Mouse (Mus musculus) right cerebral cortex, postnatal 10 days (tissue): ENCODE measurements at regions not wholly inside any gene's neighbourhood (a gene's known extent, or its start where the extent isn't known, plus 50 kb on each side); places are given as distances from the start of the nearest gene placed in this dataset.
"Not testable (repeated sequence)": the region's sequence is repeated elsewhere in the genome, so short reads cannot be mapped to it uniquely, and the experiment has no call there.

Experiments used
- DNase-seq, 2 experiments: peaks; one replicate each; pipeline ENCODE4 v3.0.0; 2021; ENCODE audit warnings: low spot score in 2 of 2

DNA sequence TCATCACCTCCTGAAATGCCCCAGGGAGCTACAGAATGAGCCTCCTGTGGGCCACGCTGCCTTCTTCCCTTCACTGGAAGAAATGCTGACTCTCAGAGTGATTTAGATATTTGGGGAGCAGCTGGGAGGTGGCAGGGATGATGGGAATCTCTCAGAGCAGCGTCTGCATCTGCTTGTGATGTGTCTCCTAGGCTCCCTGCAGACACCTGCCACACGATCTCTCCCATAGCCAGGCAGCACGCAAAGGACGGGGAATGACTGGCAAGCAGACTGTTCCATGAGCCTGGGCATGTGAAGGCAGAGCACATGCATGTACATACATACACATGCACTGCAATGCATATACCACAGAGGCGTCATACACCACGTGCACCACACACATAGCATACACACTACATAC is 133.4 kb upstream of the Gadl1 start:
- DNase-seq: no peak

DNA sequence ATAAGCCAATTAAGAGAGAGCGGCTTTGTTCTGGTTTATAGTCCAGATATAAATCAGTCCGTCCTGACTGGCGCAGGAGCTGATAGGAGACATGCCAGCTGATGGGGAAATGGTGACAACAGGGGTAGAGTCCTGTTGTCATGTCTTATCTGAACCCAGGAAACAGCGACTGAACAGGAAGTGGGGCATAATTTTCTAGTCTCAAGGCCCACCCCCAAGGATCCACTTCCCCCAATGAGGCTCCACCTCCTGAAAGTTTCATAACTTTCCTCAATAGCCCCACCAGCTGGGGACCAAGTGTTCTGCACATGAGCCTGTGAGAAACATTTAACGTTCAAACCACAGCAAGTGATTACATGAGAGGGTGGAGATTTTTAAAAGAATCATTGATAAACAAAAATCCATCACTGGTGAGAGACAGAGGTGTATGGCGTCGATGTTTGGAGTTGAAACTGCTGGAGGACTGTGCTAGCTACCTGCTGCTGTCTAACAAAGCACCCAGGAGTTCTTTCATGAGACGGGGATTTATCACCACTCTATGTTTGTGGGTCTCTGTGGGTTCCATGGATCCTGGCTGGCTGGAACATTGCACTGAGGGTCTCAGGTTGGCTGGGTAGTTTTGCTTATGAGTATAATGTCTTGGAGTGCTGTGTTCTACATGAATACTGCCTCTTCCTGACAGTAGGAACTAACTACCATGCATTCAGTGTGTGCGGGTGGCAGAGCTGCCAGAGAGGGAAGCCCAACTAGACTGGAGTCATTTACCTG is 132.0 kb upstream of the Gadl1 start:
- DNase-seq: no peak

DNA sequence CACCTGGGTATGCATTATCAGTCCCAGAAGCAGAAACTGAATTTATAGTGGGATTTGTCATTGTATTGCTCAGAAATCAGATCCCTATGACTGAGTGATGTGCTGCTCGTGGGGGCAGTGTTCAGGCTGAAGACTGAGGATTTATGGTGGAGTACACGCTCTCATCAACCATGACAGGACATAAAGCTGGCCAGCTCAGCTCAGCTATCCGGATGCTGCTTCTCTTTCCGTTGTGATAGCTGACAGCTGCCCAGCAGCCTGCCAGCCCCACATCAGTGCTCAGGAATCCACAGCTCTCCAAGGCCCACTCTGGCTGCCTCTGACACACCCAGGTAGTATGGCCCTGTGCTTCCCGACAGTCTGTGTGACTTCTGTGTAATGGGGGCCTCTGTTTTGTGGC is 130.4 kb upstream of the Gadl1 start:
- no peak for DNase-seq

GRCm38 (mm10) chr9:115799330-115799729 is 109.9 kb upstream of the Gadl1 start:
- no peak for DNase-seq

DNA sequence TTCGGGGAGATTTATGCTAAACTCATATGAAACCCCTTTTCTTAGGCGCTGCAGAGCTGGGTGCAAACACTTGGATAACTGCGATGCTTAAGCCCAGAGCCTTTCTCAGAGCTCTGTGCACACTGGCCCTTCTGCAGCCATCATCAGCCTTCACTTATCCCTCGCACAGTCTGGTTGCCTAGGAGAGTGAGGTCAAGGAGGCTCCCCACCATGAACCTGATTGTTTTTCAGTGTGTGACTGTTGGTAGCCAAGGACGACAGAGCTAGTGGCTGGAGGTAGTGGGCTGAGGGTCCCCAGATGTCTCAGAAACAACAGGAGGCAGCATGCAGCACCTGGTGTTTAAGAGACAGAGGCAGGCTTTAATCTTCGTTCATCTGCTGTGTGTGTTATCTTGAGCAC is 108.6 kb upstream of the Gadl1 start:
- DNase-seq: no peak

- DNase-seq: no peak
These were observed 106.2 kb upstream of the Gadl1 start for GRCm38 (mm10) chr9:115803071-115803470.

- DNase-seq: no peak
These were observed 104.0 kb upstream of the Gadl1 start for GRCm38 (mm10) chr9:115805224-115805623.

- DNase-seq: no peak
These were observed 103.1 kb upstream of the Gadl1 start for GRCm38 (mm10) chr9:115806018-115806702.

DNA sequence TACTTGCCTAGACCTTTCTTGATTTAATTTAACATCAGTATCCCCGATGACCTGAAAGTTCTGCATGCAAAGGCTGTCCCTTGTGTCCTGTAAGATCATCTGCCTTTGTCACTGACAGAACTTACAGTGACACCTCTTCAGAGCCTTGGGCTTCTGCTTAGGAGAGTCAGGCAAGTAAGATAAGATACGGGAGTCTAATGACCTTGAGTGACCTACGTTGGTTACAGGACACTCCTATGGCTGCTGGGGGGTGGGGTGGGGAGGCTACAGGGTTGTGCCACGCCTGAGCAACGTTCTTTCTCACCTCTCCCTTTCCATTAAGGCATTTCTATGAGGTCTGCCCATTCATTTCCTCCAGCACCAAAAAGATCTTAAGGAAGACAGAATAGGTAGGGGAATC is 69.1 kb upstream of the Gadl1 start:
- no peak for DNase-seq

DNA sequence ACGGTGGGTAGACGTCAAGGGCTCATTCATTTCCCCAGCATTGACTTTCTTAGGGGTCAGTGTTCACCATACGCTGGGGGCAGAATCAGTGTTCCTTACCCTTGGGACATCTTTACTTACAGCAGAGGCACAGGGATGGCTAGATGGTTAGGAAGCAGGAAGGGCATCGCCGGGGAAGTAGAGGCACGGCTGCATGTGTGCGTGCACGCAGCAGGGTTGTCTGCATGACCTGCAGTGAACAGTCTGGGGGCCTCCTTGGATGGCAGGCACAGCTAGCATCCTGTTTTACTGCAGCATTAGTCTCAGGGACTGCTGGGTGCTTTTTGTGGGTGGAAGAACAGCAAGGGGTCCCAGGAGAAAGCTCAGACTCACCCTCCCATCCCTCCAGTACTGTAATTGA is 68.5 kb upstream of the Gadl1 start:
- no peak for DNase-seq

DNA sequence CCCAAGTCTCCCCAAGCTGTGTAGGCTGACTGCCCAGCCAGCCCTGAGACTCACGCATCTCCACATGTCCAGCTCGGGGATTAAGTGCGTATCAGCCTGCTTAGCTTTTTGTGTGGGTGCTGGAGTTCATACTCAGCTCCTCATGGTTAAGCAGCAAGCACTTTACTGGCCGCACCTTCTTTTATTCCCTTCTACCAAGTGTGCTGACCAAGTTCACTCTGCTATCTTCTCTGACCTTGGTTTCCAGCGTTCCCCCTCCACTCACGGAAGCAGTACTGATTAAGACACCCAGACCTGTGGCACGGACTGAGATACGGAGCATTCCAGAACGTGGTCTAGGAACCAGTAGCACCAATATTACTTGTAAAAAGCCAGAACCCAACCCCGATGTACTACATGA is 67.6 kb upstream of the Gadl1 start:
- DNase-seq: no peak

GRCm38 (mm10) chr9:115844340-115844739 is 64.9 kb upstream of the Gadl1 start:
- DNase-seq: no peak

DNA sequence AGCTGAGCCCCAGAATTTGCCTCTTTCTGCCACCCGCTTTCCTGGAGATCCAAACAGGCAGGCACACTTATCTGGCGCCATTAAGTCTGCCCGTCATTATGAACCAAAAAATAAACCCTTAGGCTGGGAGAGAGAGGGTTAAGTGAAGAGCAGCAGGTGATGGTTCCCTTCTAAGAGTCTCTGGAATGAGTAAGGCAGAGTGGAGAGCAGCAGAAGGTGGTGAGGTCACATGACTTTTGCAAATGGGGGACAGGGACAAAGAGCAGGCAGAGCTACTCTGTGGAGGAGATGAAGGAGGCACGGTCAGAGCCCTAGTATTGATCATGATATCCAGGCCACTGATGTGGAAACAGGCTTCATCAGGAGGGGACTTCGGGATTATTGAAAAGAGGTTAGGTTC is 64.2 kb upstream of the Gadl1 start:
- no peak for DNase-seq

GRCm38 (mm10) chr9:115847289-115848074 is 61.8 kb upstream of the Gadl1 start:
- no peak for DNase-seq

DNA sequence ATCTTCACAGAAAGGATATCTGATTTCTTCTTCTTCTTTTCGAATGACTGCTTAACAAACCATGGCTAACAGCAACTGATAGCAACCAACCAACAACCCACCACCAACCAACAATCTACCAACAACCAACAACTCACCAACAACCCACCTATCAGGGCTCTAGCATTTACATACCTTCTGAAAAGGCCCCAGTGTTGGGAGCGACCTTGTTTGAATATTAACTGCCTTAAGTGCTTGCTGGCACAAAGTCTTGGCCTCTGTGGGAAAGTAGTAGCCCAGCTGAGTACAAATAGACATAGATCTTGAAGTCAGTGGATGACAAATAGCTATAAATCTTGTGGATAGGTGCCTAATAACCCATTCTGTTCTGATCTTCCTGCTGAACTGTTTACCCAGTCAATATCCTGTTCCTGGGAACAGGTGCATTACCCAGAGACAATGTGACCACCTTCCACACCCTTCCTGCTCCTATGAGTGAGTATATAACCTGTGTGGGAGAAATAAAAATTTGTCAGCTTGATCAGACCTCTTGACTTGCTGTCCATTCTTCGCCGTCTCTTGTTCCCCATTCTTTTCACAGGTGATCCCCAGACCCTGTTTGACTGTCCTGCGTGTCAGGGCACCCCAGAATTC is 55.9 kb upstream of the Gadl1 start:
- DNase-seq: not testable (repeated sequence)

DNA sequence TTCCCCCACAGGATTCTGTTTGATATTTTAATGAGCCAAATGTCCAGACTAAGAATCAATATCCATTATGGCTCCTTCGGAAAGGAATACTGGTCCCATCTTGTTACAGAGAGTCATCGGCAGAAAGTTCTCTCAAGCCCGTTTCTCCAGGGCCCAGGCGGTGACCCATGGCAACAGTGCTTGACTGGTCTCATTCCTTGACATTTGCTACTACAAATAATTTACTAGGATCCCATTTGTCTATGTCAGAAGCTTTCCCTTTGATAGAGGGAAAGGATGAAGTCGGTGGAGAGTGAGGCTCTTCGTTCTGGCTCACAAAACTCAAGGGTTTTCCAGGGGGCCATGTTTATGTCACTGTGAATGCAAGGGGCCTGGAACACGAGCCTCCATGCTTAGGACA is 52.0 kb upstream of the Gadl1 start:
- no peak for DNase-seq

GRCm38 (mm10) chr9:115858848-115859247 is 50.4 kb upstream of the Gadl1 start:
- no peak for DNase-seq
